Mouse (Mus musculus) testis, adult 2 months (tissue): ENCODE data around the gene Pkdcc. TPM values are rescaled to one million over a fixed set of nuclear protein-coding genes. Genes with fewer than 3 reads are reported as not detected.

ENCODE experiments used
- H3K27ac ChIP-seq: fragments of 200-500 bp; 2 replicates; pipeline ENCODE4 v1.5.1; 2012; ENCODE audit warnings: low read depth, low read length; ENCODE audit not compliant: control insufficient read depth, insufficient read depth
- H3K27me3 ChIP-seq: fragments of 200-500 bp; 2 replicates; pipeline ENCODE4 v1.6.1; 2012; ENCODE audit warnings: mild to moderate bottlenecking, low read length, moderate library complexity; ENCODE audit not compliant: control insufficient read depth, insufficient read depth
- H3K36me3 ChIP-seq: fragments of 200-500 bp; 2 replicates; pipeline ENCODE4 v1.6.1; 2012; ENCODE audit warnings: mild to moderate bottlenecking, low read length; ENCODE audit not compliant: control insufficient read depth, insufficient read depth
- H3K4me1 ChIP-seq: fragments of 200-500 bp; 2 replicates; pipeline ENCODE4 v1.6.1; 2012; ENCODE audit warnings: low read length; ENCODE audit not compliant: control insufficient read depth, insufficient read depth
- H3K4me3 ChIP-seq: fragments of 200-500 bp; 2 replicates; pipeline ENCODE4 v1.5.1; 2012; ENCODE audit warnings: low read depth, mild to moderate bottlenecking, low read length, moderate library complexity, mixed read lengths; ENCODE audit not compliant: control insufficient read depth
- CTCF ChIP-seq: fragments of 200-500 bp; IDR thresholded peaks from 2 replicates; pipeline ENCODE4 v1.5.1; 2012; ENCODE audit warnings: low read depth, mild to moderate bottlenecking, inconsistent platforms, low read length, moderate library complexity; ENCODE audit not compliant: control insufficient read depth, insufficient read depth, insufficient replicate concordance
- POLR2A ChIP-seq: fragments of 200-500 bp; IDR thresholded peaks from 2 replicates; pipeline ENCODE4 v1.6.1; 2012; ENCODE audit warnings: low read depth, mild to moderate bottlenecking, inconsistent platforms, low read length, moderate library complexity; ENCODE audit not compliant: control insufficient read depth
- polyA plus RNA-seq: library from polyadenylated mRNA; depleted of rRNA; stranded (reverse); fragments of >200 nt; gene quantifications from 2 replicates; pipeline ENCODE4 v1.2.3, GENCODE M21; 2012

Pkdcc gene
- polyA plus RNA-seq, 1 experiment = 31.5 TPM

GRCm38 (mm10) chr17:83201257-83201656, 13.8 kb upstream of the Pkdcc start:
- H3K27ac ChIP-seq = no peak overlapping the region
- H3K36me3 ChIP-seq = no peaks in the 10 kb centered on the region
- H3K4me1 ChIP-seq = peaks cover 2% of the 10 kb centered on the region
- TF ChIP-seq POLR2A = no peak
- TF ChIP-seq CTCF = no peak
- no peak overlapping the region for H3K4me3 ChIP-seq
- H3K27me3 ChIP-seq = no peaks in the 10 kb centered on the region

- Histone ChIP-seq H3K4me3 (no peak overlapping the region), H3K27me3 (no peaks in the 10 kb centered on the region), H3K36me3 (no peaks in the 10 kb centered on the region), H3K27ac (no peak overlapping the region), H3K4me1 (no peaks in the 10 kb centered on the region)
- TF ChIP-seq POLR2A (no peak), CTCF (no peak)
Observed at GRCm38 (mm10) chr17:83203692-83204383, 11.3 kb upstream of the Pkdcc start.

GRCm38 (mm10) chr17:83207296-83207695, 7.8 kb upstream of the Pkdcc start:
- no peak overlapping the region for H3K27ac ChIP-seq
- no peaks in the 10 kb centered on the region for H3K36me3 ChIP-seq
- no peaks in the 10 kb centered on the region; the same call in 1 of the 2 replicates for H3K4me1 ChIP-seq
- no peaks in the 10 kb centered on the region for H3K27me3 ChIP-seq
- H3K4me3 ChIP-seq = no peak overlapping the region
- no peak for TF ChIP-seq CTCF
- TF ChIP-seq POLR2A = no peak

- H3K27ac ChIP-seq = no peak overlapping the region
- TF ChIP-seq CTCF = no peak
- no peak for TF ChIP-seq POLR2A
- H3K36me3 ChIP-seq = no peaks in the 10 kb centered on the region
- H3K27me3 ChIP-seq = no peaks in the 10 kb centered on the region
- H3K4me3 ChIP-seq = no peak overlapping the region
- no peaks in the 10 kb centered on the region; the same call in 1 of the 2 replicates for H3K4me1 ChIP-seq
Observed at GRCm38 (mm10) chr17:83208455-83208854, 6.6 kb upstream of the Pkdcc start.

GRCm38 (mm10) chr17:83210531-83210930, 4.6 kb upstream of the Pkdcc start:
- Histone ChIP-seq H3K4me1 (peaks cover 7% of the 10 kb centered on the region), H3K4me3 (no peak overlapping the region), H3K36me3 (no peaks in the 10 kb centered on the region), H3K27ac (no peak overlapping the region), H3K27me3 (peaks cover 3% of the 10 kb centered on the region; the same call in 1 of the 2 replicates)
- TF ChIP-seq POLR2A (no peak), CTCF (no peak)

- peaks cover 3% of the 10 kb centered on the region; the same call in 1 of the 2 replicates for H3K27me3 ChIP-seq
Observed at GRCm38 (mm10) chr17:83211196-83211595, 3.9 kb upstream of the Pkdcc start.

GRCm38 (mm10) chr17:83212422-83212821, 2.7 kb upstream of the Pkdcc start:
- Histone ChIP-seq H3K27me3 (peaks cover 3% of the 10 kb centered on the region; the same call in 1 of the 2 replicates), H3K36me3 (no peaks in the 10 kb centered on the region), H3K4me3 (no peak overlapping the region), H3K4me1 (peaks cover 13% of the 10 kb centered on the region), H3K27ac (no peak overlapping the region)
- TF ChIP-seq POLR2A = no peak
- TF ChIP-seq CTCF = no peak

More at GRCm38 (mm10) chr17:83211196-83211595, 3.9 kb upstream of the Pkdcc start:
- Histone ChIP-seq H3K4me3 (no peak overlapping the region), H3K4me1 (peaks cover 13% of the 10 kb centered on the region), H3K27ac (no peak overlapping the region), H3K36me3 (no peaks in the 10 kb centered on the region)
- TF ChIP-seq CTCF = no peak
- TF ChIP-seq POLR2A = no peak
